Mouse (Mus musculus) ES-CJ7 (cell line): ENCODE data around the gene Gm10192.
"Not testable (repeated sequence)": the region's sequence is repeated elsewhere in the genome, so short reads cannot be mapped to it uniquely, and the experiment has no call there.

Source experiments
- DNase-seq: peaks from one replicate; pipeline ENCODE4 v3.0.0; 2011; ENCODE audit warnings: low read depth, low spot score

The Gm10192 gene

DNA sequence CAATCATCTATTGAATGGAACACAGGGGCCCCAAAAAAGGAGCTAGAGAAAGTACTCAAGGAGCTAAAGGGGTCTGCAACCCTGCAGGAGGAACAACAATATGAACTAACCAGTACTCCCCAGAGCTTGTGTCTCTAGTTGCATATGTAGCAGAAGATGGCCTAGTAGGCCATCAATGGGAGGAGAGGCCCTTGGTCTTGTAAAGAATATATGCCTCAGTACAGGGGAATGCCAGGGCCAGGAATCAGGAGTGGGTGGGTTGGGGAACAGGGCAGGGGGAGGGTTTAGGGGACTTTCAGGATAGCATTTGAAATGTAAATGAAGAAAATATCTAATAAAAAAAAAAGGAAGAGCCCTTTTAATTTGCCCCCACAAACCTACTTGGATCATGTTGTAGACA is at the start of gene Gm10192:
TSS of gene Gm10192 (minus strand) at position 101 of the 400 bp plus-strand sequence.
- DNase-seq = not testable (repeated sequence)

GRCm38 (mm10) chr4:97230411-97231104 is 47.6 kb upstream of the Gm10192 start:
- DNase-seq = no peak

GRCm38 (mm10) chr4:97219701-97220100 is 36.7 kb upstream of the Gm10192 start:
- DNase-seq = no peak

DNA sequence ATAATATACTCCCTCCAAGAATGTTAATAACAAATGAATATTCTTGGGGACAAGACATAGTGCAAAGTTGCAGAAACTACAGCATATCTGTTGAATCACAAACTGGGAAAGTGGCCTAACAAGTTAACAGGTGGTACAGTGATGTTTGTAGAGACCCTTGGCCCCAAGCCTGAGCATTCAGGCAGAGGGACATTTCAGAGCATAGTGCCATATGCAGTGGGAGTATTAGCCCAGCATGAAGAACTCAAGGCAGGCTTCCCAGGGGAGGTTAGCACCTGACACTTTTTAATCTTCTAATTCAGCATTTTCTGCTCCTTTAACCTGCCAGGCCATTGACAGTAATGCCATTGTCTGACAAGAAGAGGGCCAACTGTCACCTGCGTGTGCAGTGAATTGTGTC is 34.9 kb upstream of the Gm10192 start:
- no peak for DNase-seq

- no peak for DNase-seq
Observed at GRCm38 (mm10) chr4:97212514-97212913, 29.5 kb upstream of the Gm10192 start.

- peak; percentile 85 for DNase-seq
Observed at GRCm38 (mm10) chr4:97202986-97203385, 20.0 kb upstream of the Gm10192 start.

DNA sequence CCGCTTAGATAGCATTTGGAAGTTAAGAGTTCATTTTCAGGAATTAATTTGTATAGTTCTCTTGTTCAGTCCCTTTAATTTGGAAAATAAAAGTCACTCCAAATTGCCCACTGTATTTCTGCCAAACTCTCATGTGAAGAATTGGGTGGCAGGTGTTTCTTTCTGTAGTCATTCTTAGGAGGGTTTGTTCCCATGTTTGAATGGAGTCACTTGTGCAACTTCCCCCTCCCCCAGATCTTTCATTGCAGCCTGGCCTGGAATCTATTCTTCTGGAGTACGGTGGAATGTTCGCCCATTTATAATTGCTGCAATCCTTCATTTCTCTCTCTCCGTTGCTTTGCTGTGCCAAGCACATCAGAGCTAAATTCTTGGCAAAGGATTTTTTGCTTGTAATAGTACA is 10.2 kb upstream of the Gm10192 start:
- no peak for DNase-seq

DNA sequence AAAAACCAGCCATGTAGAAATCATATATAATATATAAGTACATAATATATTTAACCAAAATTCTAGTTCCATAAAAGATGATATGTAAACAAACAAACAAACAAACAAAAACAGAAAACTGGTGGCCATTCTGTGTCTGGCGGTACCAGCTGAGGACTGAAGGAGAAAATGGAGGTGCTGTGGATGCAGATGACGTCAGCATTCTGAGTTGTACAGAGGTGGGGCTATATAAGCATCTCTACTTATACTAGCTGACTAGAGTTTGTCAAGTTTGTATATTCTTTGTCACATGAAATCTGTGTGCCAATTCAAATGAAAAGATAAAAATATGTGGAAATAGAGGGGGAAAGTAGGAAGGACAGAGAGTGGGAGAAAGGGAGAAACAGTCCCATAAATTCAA is 9.6 kb upstream of the Gm10192 start:
- DNase-seq = no peak

DNA sequence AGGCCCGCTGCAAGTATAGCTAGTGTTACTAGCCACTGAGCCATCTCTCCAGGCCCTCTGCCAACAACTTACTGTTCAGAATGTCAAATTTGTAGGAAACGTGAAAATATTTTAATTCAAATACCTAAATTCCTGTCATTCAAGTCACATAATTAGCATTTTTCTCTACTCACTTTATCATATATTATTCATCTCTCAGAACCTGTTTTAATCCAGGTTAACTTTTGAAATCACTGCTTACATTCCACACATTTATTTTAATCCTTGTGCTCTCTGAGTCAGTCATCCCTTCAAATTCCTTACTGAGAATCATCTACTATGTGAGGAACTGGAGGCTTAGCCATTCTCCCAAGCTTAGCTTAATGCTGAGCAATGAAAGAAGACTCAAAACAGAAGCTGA is 2.6 kb downstream of the Gm10192 start:
- no peak for DNase-seq

- no peak for DNase-seq
Observed at GRCm38 (mm10) chr4:97156841-97157345, 26.1 kb downstream of the Gm10192 start.

DNA sequence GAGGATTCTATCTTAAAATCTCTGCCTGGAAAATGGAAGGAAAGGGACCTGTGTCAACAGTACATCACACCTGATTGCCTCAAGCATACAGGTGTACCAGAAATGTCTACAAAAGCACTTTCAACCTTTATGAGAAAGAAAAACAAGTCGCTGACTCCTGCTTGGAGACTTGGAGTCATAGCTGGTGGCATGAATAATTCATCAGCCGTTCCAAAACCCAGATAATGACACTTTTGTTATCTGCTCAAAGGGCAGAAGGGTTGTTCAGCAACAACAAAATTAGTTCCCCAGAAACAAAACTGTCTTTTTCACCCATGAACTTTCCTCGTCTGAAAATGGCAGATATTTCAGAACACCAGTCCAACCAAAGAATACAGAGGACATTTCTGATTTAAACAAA is 26.9 kb downstream of the Gm10192 start:
- no peak for DNase-seq

DNA sequence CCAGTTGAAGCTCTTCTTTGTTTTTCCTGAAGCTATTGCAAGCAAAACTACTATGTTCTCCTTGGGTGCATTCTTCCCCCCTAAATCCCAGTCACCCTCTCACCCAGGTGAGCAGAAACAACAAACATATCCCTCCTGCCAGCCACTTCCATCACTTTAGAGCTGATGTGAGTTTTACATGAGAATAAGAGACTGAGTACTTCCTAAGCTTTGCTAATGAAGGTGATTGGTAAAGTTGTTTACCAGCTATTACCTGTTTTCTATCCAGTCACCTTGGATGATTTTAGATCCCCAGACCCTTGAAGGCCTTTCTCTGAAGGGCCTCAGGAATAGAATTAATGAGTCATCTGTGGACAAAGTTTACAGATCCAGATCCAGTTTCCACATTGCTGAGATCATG is 29.4 kb downstream of the Gm10192 start:
- peak; percentile 28 for DNase-seq

GRCm38 (mm10) chr4:97142484-97142883 is 40.5 kb downstream of the Gm10192 start:
- DNase-seq = no peak
